Mouse (Mus musculus): Measurements from ENCODE around the gene Dnm3. TPM values are rescaled to one million over a fixed set of nuclear protein-coding genes. Genes with fewer than 3 reads are reported as not detected.

Dnm3 gene
- polyA plus RNA-seq, 1 experiment from 2014 or later, result 27.7 TPM

DNA sequence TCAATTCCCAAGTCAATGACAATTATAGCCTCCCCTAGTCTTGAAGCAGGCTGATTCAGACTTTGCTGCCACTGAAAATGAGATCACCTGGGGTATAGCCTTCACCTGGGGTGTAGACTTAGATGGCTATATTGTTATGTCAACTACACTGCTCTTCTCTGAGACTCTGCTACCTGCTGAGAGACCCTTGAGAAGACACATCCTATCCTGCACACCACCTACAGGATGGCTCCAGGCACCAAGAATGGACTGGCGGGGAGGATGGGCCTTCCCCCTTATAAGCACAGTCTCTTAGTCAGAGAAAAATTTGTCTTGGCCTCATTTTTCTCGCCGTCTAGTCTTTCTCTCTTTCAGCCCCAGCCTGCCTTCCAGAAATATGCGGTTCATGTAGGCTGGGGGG is 123.1 kb downstream of the Dnm3 start:
- no peak overlapping the region for H3K4me3 ChIP-seq
- no peak for ATAC-seq (ENCODE audit: insufficient number of reproducible peaks, insufficient read depth, low FRiP score, low TSS enrichment, low read depth)
- no peak overlapping the region for H3K4me2 ChIP-seq
- H3K27ac ChIP-seq, result no peak overlapping the region
- no peaks in the 10 kb centered on the region for H3K27me3 ChIP-seq
- H3K36me3 ChIP-seq, result no peaks in the 10 kb centered on the region
- no peak overlapping the region for H3K9ac ChIP-seq
- 76% methylated on average over 4 of the region's 4 CpGs for WGBS
- H3K4me1 ChIP-seq, result peaks cover 16% of the 10 kb centered on the region
- H3K9me3 ChIP-seq, result no peaks in the 10 kb centered on the region

DNA sequence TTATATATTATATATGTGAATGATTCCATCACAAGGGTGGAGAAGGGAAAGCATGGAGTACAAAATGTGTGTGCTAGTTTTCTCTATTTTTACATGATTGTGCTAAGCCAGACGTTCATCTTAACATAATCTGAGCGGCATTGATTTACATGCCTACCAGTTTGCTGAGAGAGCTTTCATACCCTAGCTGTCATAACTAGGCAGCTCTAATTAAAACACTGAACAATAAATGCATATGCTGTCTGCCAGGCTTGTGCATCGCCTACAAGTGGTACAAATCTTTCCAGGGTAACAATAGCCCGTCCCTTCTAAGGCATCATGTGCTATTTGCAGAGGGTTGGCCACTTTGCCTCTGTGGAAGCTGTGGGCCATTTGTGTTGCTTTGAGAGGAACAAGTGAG is 124.0 kb downstream of the Dnm3 start:
- Histone ChIP-seq H3K4me1 (peaks cover 7% of the 10 kb centered on the region; the same call in 1 of the 2 replicates), H3K27me3 (no peaks in the 10 kb centered on the region), H3K9ac (no peak overlapping the region), H3K4me2 (no peak overlapping the region), H3K9me3 (no peaks in the 10 kb centered on the region), H3K4me3 (no peak overlapping the region), H3K27ac (no peak overlapping the region), H3K36me3 (no peaks in the 10 kb centered on the region)
- 85% methylated on average over 4 of the region's 4 CpGs for WGBS
- ATAC-seq (ENCODE audit: insufficient number of reproducible peaks, insufficient read depth, low FRiP score, low TSS enrichment, low read depth), result no peak

GRCm38 (mm10) chr1:162349306-162349705 is 128.5 kb downstream of the Dnm3 start:
- Histone ChIP-seq H3K27me3 (no peaks in the 10 kb centered on the region), H3K4me3 (no peak overlapping the region), H3K4me1 (no peaks in the 10 kb centered on the region), H3K9me3 (no peaks in the 10 kb centered on the region), H3K27ac (no peak overlapping the region), H3K36me3 (no peaks in the 10 kb centered on the region), H3K4me2 (no peak overlapping the region), H3K9ac (no peak overlapping the region)
- WGBS, result 61% methylated on average over 6 of the region's 6 CpGs
- ATAC-seq (ENCODE audit: insufficient number of reproducible peaks, insufficient read depth, low FRiP score, low TSS enrichment, low read depth), result no peak

DNA sequence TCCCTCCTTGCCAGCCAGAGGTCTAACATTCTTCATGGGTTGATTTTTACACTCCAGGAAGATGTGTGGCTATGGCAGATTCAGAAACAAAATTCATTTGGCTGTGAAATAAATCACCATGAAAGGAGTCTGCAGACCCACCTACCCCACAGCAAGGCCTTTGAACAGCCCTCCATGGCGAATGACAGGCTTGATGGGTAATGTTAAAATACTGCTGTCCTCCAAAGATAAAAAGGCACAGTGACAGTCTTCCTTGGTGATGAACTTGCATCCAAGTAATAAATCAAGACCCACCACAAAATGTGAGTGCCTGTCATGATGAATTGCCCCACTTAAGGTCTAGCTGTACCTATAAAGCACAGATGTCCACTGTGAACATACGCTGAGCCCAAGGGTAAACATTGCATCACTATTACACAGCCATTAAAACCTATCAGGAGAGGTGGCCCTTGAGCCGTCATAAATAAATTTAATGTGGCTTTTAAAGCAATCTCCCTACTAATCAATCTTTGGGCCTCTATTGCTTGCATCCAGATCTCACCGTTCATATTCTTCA is 131.3 kb downstream of the Dnm3 start:
- Histone ChIP-seq H3K9ac (no peak overlapping the region), H3K4me3 (no peak overlapping the region), H3K9me3 (no peaks in the 10 kb centered on the region), H3K27ac (no peak overlapping the region), H3K4me1 (no peaks in the 10 kb centered on the region), H3K27me3 (no peaks in the 10 kb centered on the region), H3K36me3 (no peaks in the 10 kb centered on the region), H3K4me2 (no peak overlapping the region)
- ATAC-seq (ENCODE audit: insufficient number of reproducible peaks, insufficient read depth, low FRiP score, low TSS enrichment, low read depth), result no peak
- 91% methylated on average over 4 of the region's 4 CpGs for WGBS

GRCm38 (mm10) chr1:162337170-162337569 is 140.7 kb downstream of the Dnm3 start:
- WGBS, result 87% methylated on average over 1 of the region's 1 CpGs
- H3K4me3 ChIP-seq, result no peak overlapping the region
- H3K9me3 ChIP-seq, result no peaks in the 10 kb centered on the region
- H3K4me2 ChIP-seq, result no peak overlapping the region
- no peak overlapping the region for H3K9ac ChIP-seq
- H3K27me3 ChIP-seq, result no peaks in the 10 kb centered on the region
- H3K27ac ChIP-seq, result no peak overlapping the region
- H3K36me3 ChIP-seq, result no peaks in the 10 kb centered on the region
- no peak for ATAC-seq (ENCODE audit: insufficient number of reproducible peaks, insufficient read depth, low FRiP score, low TSS enrichment, low read depth)
- H3K4me1 ChIP-seq, result peaks cover 11% of the 10 kb centered on the region; the same call in 1 of the 2 replicates

- Histone ChIP-seq H3K4me3 (no peak overlapping the region), H3K27me3 (no peaks in the 10 kb centered on the region), H3K9ac (no peak overlapping the region), H3K4me1 (peaks cover 11% of the 10 kb centered on the region; the same call in 1 of the 2 replicates), H3K36me3 (no peaks in the 10 kb centered on the region), H3K9me3 (no peaks in the 10 kb centered on the region), H3K4me2 (no peak overlapping the region), H3K27ac (no peak overlapping the region)
- no peak for ATAC-seq (ENCODE audit: insufficient number of reproducible peaks, insufficient read depth, low FRiP score, low TSS enrichment, low read depth)
- 22% methylated on average over 1 of the region's 1 CpGs for WGBS
These were observed 141.2 kb downstream of the Dnm3 start for GRCm38 (mm10) chr1:162336640-162337039.

DNA sequence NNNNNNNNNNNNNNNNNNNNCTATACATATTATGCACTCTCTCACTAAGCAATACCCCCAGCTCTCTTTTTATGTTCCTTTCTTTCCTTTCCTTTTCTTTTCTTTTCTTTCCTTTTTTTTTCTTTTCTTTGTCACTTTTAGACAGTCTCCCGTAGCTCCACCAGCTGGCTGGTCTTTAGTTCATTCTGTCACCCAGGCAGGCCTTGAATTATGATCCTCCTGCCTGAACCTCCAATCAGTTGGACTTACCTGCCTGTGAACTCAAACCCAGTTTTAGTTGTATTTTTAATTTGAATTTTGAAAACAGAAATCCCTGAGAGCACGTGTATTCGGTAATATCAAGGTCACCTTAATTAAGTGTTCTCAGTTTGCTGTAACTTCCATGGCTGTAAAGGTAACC is 141.6 kb downstream of the Dnm3 start:
- H3K36me3 ChIP-seq, result no peaks in the 10 kb centered on the region
- H3K9ac ChIP-seq, result no peak overlapping the region
- no peaks in the 10 kb centered on the region for H3K9me3 ChIP-seq
- H3K4me1 ChIP-seq, result peaks cover 11% of the 10 kb centered on the region; the same call in 1 of the 2 replicates
- peak overlapping the region; percentile 71 for H3K27ac ChIP-seq
- H3K4me3 ChIP-seq, result no peak overlapping the region
- WGBS, result 48% methylated on average over 3 of the region's 3 CpGs
- no peak overlapping the region for H3K4me2 ChIP-seq
- no peaks in the 10 kb centered on the region for H3K27me3 ChIP-seq
- ATAC-seq (ENCODE audit: insufficient number of reproducible peaks, insufficient read depth, low FRiP score, low TSS enrichment, low read depth), result no peak

DNA sequence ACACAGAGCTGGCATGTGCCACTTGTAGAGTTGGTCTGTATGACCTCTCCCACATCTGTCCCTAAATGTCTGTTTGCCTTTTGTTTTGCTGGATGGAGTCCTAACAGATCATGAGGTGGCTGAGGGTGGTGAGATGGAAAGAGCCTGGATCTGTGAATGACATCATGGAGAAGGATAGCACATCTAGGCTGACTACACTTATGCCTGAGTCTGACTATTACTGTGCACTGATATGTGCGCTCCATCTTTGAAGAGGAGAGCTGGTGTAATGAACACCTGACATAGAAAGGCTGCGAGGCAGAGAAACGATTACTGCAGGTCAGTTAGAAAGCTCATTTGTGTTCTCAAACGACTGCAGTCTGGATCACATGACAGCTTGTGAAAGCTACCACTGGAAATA is 149.2 kb downstream of the Dnm3 start:
- WGBS, result 56% methylated on average over 4 of the region's 4 CpGs
- H3K27ac ChIP-seq, result peak overlapping the region; percentile 41
- H3K27me3 ChIP-seq, result no peaks in the 10 kb centered on the region
- H3K9me3 ChIP-seq, result no peaks in the 10 kb centered on the region
- H3K9ac ChIP-seq, result no peak overlapping the region
- H3K36me3 ChIP-seq, result no peaks in the 10 kb centered on the region
- peaks cover 13% of the 10 kb centered on the region for H3K4me1 ChIP-seq
- no peak for ATAC-seq (ENCODE audit: insufficient number of reproducible peaks, insufficient read depth, low FRiP score, low TSS enrichment, low read depth)
- H3K4me3 ChIP-seq, result no peak overlapping the region
- no peak overlapping the region for H3K4me2 ChIP-seq

GRCm38 (mm10) chr1:162327631-162328030 is 150.2 kb downstream of the Dnm3 start:
- H3K36me3 ChIP-seq, result no peaks in the 10 kb centered on the region
- ATAC-seq (ENCODE audit: insufficient number of reproducible peaks, insufficient read depth, low FRiP score, low TSS enrichment, low read depth), result no peak
- H3K4me2 ChIP-seq, result no peak overlapping the region
- peak overlapping the region; percentile 57; the same call in 1 of the 2 replicates for H3K27ac ChIP-seq
- H3K27me3 ChIP-seq, result no peaks in the 10 kb centered on the region
- WGBS, result 50% methylated on average over 2 of the region's 2 CpGs
- H3K9ac ChIP-seq, result no peak overlapping the region
- no peak overlapping the region for H3K4me3 ChIP-seq
- H3K9me3 ChIP-seq, result no peaks in the 10 kb centered on the region
- H3K4me1 ChIP-seq, result peaks cover 12% of the 10 kb centered on the region

- ATAC-seq (ENCODE audit: insufficient number of reproducible peaks, insufficient read depth, low FRiP score, low TSS enrichment, low read depth), result no peak
- H3K36me3 ChIP-seq, result no peaks in the 10 kb centered on the region
- 15% methylated on average over 4 of the region's 4 CpGs for WGBS
- no peak overlapping the region for H3K9ac ChIP-seq
- H3K27ac ChIP-seq, result 0 out of 2 replicates have a peak overlapping the region, but pooled peaks have one; percentile 51
- H3K27me3 ChIP-seq, result no peaks in the 10 kb centered on the region
- H3K9me3 ChIP-seq, result no peaks in the 10 kb centered on the region
- no peak overlapping the region for H3K4me2 ChIP-seq
- peaks cover 25% of the 10 kb centered on the region for H3K4me1 ChIP-seq
- no peak overlapping the region for H3K4me3 ChIP-seq
These were observed 153.4 kb downstream of the Dnm3 start for GRCm38 (mm10) chr1:162324412-162324811.

DNA sequence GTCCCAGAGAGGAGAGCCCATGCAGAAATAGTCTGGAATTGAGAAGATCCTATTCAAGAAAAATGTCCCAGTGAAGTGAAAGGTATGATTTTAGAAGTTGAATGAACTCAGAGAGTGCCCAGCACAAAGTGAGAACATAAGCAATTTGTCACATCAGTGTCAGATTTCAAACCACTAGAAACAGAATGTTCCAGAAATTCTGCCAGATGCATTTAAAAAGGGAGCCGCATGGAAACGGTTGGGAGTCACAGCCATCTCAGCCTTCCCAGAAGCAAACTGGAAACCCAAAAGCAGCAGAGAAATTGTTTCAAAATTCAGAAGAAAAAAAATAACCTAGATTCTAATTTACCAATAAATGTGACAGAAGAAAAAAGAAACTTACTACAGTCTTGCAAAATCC is 154.7 kb downstream of the Dnm3 start:
- H3K36me3 ChIP-seq, result no peaks in the 10 kb centered on the region
- H3K4me3 ChIP-seq, result no peak overlapping the region
- no peaks in the 10 kb centered on the region for H3K27me3 ChIP-seq
- H3K9me3 ChIP-seq, result no peaks in the 10 kb centered on the region
- ATAC-seq (ENCODE audit: insufficient number of reproducible peaks, insufficient read depth, low FRiP score, low TSS enrichment, low read depth), result no peak
- H3K27ac ChIP-seq, result peak overlapping the region; percentile 57
- 23% methylated on average over 2 of the region's 2 CpGs for WGBS
- peaks cover 21% of the 10 kb centered on the region for H3K4me1 ChIP-seq
- H3K4me2 ChIP-seq, result no peak overlapping the region
- H3K9ac ChIP-seq, result no peak overlapping the region

GRCm38 (mm10) chr1:162313451-162314276 is 164.2 kb downstream of the Dnm3 start:
- peak; percentile 67; the same call in 1 of the 2 replicates for ATAC-seq (ENCODE audit: insufficient number of reproducible peaks, insufficient read depth, low FRiP score, low TSS enrichment, low read depth)
- 31% methylated on average over 11 of the region's 11 CpGs for WGBS
- peak overlapping the region; percentile 55 for H3K9ac ChIP-seq
- H3K36me3 ChIP-seq, result no peaks in the 10 kb centered on the region
- no peaks in the 10 kb centered on the region for H3K27me3 ChIP-seq
- peak overlapping the region; percentile 17; the same call in 1 of the 2 replicates for H3K4me3 ChIP-seq
- no peaks in the 10 kb centered on the region for H3K9me3 ChIP-seq
- H3K27ac ChIP-seq, result peak overlapping the region; percentile 76
- H3K4me2 ChIP-seq, result peak overlapping the region; percentile 43
- H3K4me1 ChIP-seq, result peaks cover 34% of the 10 kb centered on the region
